Mouse (Mus musculus) stomach, postnatal 0 days (tissue): ENCODE data around the gene Tubgcp6.

Experiments used
- CTCF ChIP-seq: IDR thresholded peaks from 2 replicates; pipeline ENCODE4 v1.5.1; 2016; ENCODE audit warnings: antibody characterized with exemption, low read depth, mild to moderate bottlenecking, moderate library complexity
- EP300 ChIP-seq: optimal IDR thresholded peaks from 2 replicates; pipeline ENCODE3; 2016; ENCODE audit warnings: antibody characterized with exemption

DNA sequence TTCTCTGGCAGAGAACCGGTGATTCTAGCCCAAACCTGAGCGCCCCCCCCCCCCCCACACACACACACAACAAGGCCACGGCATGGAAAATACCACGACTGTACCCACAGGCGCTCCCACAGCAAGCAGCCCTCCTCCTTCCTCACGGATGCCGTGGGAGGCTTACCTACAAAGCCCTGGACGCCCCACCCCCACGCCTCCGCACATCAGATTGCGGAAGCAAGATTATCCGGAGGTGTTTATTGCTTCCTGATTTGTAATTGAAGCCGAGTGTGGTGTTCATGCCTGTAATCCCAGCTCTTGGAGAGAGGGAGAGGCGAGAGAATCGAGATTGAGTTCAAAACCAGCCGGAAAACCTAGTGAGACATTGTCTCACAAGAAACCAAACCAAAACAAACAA, 24.1 kb upstream of the Tubgcp6 start:
- TF ChIP-seq CTCF (no peak), EP300 (no peak)
